Mouse (Mus musculus): ENCODE data around the gene N4bp1.

Gene N4bp1

DNA sequence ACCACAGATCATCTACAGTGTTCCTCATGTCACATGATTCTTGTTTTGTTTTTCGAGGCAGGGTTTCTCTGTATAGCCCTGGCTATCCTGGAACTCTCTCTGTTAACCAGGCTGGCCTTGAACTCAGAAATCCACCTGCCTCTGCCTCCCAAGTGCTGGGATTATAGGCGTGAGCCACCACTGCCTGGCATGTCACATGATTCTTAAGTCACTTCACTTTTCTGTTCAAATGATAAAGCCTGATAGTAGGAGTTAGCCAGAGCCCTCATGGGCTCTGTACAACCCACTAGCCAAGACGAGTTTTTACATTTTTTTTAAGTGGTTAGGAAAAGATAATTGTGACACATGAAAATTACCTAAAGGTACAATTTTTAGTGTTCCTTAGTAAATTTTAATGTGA is 126.4 kb downstream of the N4bp1 start:
- no peak for DNase-seq

Data from embryo, embryonic 11 days (tissue).